Mouse (Mus musculus): ENCODE data around the gene Bid.
A peak's percentile ranks its signal among the peaks of the same experiment; 100 is the strongest.

Gene Bid

DNA sequence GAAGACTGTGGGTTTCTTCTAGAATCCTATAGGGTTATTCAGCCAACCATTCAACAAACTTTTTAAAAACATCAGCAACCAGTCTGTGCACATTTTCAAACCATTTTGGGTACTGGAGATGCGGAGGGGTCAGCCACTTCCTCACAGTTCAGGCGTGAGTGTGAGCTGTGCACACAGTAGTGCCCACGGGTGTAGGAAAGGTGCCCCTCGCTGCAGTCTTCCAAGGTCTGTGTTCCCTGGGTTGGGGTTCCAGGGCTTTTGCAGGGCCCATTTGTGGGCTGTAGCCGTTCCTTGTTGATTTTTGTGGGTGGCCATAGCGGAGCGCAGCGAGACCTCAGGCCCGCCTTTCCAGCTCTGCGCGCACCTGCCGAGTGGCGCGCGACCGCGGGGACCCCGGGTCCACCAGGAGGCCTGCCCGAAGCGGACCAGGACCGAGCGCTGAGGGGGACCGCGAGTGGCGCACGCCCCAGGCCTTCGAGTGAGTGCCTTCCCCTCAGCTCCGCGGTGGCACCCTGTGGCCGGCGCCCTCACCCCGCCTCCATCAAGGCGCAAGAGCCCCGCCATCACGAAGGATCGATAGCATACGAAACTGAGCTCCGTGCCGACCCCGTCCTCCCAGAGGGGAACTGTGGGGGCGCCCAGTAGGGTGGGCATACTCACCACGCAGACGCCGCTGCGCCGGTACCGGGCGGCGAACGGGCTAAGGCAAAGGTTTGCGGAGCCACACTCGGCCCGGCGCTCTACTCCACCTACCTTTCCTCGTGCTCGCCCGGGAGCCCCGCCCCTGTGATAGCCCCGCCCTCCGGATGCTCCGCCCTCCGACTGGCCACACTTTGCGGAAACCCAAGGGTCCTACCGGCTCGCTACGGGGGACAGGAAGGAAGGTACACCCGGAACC is at the start of gene Bid:
Bid (minus strand) TSS at position 780 of the 898 bp plus-strand sequence.
- DNase-seq = peak; percentile 48

DNA sequence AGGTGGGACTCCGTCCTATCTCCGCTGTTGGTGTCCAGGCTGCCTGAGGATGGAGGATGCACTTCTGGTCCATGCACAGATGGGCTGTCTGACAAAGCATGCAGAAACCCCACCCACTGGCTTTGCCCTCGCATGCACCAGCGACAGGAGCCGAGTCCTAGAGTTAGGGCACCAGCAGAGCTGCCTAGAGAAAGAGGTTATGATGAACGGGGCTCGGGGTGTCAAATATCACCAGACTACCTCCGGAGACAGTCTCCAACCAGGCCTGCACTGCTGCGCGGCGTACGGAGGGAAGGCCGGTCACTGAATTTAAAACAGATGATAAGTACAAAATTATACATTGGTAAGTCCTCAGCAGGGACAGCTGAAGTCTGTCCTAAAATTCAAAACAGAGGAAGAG is 49.2 kb upstream of the Bid start:
- DNase-seq = no peak

DNA sequence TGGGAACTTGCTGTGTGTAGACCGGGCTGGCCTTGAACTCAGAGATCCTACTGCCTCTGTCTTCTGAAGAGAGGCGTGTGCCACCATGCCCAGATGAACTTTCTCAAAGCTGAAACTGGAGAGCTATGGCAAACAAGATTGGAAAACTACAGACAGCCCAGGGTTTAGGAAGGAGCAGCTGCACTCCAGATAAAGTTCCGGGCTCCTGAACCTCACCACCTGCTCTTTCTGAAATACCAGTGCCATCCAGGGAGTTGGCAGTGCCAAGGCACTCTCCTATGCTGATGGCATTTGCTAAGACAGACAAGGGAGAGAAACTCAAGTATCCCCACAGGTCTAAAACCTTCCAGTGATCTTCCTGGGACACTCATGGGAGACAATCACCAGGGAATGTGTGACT is 47.5 kb upstream of the Bid start:
- no peak for DNase-seq

DNA sequence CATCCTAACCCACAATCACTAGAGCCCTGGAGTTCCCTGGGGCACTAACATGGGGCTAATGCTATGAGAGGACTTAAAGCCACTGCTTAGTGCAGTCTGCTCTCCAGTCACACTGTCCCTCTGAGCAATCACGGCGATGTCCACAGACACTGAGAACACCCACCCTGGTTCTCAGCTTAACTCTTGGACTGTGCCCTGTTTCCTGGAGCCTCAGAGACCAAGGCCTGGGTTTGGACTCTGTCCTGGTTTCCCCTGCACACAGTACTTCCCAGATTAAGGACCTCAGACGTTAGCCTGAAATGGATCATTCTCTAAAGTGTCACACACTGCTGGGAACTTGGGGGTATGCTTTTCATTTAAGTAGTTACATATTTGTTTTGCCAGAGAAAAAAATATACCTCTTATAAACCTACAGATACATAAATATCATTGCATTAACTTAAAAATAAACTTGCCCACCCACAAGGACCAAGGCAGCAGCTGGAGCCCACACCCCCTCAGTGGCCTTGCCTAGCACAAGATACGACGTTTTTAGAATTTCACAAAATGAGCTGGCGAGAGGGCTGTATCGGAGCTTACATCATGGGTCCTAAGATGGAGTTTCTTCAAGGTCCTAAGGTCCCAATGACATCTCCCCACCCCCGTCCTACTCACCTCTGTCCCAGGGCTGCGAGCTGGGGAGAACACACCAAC is 43.8 kb upstream of the Bid start:
- no peak for DNase-seq

DNA sequence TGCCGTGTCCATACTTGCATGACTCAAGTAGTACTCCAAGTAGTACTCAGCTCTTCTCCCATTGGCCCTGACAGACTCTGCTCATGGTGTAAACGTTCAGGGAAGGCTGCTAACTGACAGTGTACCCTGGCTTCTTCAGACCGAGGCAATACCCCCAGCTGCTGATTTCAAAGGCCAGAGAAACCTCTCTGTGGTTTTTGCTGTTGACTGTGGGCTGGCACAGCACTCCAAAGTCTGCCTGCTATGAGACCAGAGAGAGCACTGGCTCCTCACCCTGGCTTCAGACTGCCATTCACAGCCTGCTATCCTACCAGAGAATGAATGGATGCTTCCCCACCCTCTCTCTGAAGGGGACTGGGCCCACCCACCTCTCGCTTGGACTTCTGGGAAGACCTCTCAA is 40.7 kb upstream of the Bid start:
- DNase-seq = no peak

DNA sequence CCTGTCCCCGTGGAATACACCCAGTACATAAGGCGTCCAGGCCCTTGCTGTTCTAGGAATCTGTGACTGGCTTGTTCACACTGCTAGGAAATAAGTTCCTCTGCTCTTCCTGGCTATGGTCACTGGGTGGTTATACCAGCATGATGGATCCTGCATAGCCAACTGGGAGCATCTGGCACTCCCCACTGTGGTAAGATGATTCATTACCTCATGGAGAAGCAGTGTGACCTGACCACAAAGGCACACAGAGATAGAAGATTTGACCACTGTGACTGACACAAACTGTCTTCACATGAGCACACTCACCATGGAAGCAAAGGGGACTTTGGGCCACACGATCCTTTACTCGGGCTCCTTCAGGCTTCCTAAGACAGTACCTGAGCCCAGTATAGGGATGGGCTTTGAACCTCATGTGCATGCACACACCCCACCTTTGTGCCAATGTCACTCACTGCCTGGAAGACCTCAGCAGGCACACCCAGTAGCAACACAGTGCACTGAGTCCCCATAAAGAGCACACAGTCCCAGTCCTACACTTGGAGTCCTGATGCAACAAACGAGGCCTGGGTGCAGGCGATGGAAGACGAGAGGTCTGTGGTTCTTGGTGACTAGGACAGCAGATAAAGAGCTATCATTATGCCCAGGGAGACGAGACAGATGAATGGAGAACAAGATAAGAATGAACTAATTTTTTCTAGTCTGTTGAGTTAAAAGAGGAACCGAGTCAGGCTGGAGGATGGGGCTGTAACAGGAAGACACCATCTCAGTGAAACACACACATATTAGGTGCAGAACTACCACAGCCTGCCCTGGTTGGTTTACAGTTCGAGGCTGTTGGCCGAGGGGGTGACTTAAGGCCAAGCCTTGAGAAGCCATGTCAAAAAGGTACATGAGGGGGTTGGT is 39.9 kb upstream of the Bid start:
- no peak for DNase-seq

DNA sequence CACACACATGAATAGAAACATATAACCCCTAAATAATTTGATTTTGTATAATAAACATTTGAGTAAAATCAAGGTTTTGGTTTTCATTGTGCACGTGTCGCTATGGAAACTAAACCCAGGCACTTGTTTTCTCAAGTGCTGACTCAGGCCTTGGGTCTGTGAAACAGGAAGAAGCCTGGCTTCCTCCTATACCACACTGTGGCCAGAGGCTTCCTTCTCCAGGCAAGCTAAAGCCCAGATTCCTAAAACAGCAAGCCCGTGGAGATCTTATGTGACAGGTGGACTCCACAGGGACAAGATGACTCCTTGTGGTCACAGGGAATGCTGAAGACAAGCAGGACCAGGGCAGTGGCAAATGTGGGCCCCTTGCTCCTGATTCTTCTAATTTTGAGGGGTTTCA is 38.6 kb upstream of the Bid start:
- DNase-seq = no peak

DNA sequence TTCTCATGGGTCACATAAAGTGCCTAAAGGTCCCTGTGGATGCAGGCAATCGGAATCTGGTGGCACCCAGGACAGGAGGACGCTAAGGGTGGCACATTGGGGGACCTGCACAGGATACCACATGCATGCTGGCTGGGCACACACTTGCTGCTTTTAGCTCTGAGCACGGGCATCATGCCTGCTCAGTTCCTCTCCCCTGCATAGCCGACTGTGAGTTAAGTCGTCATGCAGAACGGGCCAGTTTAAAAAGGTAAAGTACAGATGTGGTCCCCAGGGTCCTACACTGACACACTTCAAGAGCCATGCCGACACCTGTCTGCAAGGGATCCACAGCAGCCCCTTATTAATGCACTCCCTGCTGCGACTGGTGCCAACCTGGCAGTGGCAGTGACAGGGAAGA is 37.6 kb upstream of the Bid start:
- no peak for DNase-seq

DNA sequence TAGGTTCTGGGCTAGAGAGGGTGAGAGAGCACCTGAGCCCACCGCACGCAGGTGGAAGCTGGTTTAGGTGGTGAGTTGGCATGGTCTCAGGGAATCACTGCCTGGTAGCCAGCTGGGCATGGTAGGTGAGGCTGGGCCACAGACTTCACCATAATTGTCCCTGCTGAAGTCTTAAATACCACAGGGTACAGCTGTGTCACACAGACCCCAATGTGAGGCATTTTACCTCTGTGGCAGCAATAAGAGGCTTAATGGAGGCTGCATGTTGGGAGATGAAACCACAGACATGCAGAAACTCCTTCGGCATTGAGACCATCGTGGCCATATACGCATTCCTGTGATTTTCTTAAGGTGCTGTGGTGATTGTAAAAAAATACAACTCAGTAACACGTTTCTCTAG is 35.8 kb upstream of the Bid start:
- no peak for DNase-seq

DNA sequence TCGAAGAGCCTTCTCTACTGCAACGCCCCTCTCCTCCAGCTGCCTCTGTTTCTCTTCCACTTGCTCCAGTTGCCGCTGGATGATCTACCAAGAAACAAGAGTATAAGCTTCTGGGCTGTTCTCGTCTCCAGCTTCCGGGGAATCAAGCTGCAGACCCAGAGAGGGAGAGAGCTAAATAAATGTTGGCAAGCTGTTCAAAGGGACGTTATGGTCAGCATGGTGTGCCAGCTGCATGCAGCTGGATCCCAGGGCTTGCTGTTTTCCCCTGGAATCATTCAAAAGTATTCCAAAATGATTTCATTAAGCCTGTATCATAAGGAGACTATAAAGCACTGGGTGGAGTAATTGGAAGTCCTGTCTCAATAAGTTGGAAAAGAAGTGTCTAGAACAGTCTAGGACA is 34.7 kb upstream of the Bid start:
- no peak for DNase-seq

DNA sequence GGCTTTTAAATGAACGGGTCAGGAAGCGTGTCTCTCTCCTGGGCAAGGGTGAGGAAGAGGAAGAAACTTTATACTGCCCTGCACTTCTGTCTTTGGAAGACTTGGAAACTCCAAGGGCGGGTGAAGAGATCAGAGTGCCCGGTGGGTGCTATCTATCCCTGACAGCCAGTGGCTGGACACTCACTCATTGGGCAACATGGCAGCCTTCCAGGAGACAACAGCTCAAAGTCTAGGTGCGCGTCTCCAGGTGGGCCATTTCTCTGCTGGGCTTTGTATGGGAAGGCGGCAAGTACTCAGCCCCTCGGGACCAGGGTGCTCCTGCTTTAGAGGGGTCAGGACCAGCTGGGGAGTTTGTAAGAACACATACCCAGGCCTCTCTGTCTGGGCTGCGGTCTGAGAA is 28.9 kb upstream of the Bid start:
- no peak for DNase-seq

DNA sequence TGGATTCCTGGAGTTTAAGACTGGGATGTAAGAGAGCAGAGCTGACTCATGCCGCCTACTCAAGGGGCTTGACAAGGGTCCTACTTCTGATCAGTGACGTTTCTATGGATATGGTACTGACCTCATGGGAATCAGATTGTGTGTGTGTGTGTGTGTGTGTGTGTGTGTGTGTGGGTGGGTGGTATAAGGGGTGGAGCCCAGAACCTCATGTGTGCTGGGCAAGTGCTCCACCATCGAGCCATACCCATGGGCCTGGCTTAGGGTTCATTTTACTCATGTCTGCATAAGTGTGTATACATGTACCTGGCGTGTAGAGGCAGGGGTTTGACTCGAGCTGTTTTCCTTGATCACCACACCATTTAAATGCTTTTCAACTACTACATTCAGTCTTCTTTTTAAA is 27.3 kb upstream of the Bid start:
- DNase-seq = no peak

DNA sequence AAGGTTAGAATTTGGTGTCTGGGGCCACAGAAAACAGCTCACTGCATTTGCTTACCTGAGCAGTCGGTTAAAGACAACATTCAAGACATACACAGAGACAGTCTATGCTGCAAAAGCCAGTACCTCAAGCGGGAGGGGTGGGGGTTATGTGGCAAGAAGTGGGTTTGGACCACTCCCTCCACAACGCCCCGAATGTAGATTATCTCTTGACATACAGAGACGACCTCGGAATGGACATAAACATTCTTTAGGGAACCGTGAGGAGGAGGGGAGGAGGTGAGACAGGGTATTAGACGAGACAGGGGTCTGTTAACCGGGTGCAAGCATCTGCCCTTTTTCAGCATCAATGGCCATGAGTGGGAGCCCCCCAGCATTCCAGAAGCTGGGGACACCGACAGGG is 26.9 kb upstream of the Bid start:
- no peak for DNase-seq

DNA sequence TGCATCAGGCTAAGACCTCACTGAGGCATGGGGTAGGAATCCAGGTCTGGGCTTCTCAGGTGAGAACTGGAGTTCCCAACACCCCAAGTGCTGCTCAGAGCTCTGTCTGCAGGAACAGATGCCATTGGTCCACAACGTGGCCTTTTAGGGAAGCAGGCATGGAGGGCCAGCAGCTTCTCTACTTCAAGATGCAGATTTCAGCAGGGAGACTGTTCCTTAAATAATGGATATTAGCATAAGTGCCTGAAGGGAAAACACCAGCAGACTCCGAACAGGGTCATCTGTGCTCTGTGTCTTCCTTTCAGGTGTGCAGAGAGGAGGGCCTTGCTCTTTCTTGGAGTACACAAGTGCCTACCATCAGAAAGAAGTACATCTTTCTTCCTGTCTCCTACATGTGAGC is 26.4 kb upstream of the Bid start:
- no peak for DNase-seq

DNA sequence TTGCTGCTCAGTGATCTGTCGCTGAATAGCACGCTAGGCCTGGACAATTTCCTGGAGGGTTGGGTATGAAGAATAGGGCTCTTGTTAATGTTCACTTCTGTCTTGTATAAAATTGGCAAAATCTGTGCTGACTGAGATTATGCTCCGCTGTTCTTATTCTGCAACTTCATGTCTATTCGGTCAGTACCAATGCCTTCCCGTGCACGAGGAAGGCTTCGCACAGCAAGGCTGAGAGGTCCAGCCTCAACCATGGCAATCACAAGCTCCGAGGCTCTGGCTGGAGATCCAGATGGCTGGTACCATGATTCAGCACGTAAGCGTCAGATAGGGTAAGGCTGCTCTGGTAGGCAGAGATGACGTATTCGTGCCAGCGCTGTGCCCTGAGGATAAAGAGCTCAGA is 24.9 kb upstream of the Bid start:
- DNase-seq = no peak

DNA sequence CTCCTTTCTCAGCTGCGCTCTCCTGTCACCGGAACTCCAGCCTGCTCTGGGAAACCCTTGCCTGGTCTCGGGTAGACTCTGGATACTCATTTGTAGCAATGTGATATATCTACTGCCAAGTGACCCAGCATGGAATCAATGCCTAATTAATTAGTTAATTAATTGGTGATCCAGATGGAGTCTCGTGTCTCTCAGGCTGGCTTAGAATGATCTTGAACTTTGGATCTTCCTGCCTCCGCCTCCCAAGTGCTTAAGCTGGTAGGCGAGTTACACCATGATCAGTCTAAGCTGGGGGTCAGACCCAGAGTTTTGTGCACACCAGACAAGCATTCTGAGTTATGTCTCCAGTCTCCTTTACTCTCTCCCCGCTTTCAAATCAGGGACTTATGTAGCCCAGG is 24.4 kb upstream of the Bid start:
- DNase-seq = no peak

DNA sequence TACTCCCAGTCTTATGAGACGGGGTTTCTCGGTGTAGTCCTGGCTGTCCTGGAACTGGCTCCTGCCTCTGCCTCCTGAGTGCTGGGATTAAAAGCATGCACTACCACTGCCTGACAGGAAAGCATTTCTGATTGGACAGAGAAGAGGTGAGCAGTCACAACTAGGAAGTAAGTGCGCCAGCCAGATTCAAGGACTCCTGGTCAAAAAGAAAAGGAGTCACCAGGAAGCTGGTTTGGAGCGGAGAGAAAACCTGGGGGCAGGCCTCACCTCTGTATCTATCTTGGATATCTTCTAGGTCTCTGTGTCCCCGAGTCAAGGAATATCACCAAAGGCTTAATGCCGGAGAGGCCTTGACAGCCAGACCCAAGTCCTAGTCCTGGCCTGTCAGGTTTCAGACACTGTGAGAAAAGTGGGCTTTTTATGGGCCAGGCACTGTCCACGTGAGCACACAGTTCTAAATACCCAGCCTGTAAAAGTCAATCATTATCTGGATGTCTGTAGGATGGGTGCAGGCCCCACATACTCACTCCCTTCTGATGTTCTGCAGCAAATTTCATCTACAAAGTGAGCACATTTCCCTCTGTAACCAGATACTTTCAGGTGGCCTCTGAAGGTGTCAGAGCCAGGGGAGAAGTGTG is 23.9 kb upstream of the Bid start:
- DNase-seq = no peak

DNA sequence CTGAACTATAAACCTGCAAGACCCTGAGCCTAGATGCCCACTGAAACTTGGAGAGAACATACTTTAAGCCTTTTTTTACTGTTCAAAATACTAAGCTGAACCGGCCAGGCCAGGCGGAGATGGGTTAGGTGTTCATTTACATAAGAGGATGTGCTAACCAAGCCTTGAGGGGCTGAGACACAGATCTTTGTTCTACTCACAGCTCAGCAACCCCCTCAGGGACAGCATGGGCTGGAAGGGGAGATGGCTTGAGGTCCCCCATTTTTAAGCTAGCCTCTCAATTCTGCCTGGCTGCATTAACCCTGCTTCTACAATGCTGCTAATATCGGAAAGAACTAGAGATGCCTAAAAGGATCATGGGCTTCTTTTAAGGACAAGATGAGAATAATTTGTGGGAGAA is 23.1 kb upstream of the Bid start:
- no peak for DNase-seq

DNA sequence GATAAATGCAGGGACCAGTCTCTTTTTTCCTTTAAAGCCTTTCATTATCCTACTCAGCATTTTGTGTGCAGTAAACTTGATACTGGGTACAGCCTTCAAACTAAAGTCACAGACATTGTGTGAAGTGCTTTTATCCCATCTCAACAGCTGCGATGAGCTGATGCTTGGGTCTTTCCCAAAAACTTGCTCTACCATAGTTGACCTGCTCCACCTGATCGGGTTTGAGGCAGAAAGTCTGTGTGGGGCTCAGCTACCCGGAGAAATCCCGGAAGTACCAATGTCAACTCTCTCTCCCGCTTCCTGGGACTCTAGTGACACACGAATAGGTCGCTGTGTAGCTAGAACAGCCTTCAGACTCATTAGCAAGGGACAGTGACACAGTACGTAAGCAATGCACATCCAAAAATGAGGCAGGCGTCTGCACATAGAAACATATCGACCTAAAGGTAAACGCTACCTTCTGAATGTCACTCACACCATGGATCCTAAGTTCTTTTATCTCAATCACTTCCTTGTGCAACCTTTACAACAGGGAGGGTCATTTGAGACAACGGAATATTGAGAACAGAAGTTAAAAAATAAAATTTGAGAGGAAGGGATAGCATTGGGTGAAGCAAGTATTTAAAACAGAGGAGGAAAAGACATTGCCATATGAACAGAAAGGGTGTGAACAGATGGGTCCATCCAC is 22.3 kb upstream of the Bid start:
- no peak for DNase-seq

DNA sequence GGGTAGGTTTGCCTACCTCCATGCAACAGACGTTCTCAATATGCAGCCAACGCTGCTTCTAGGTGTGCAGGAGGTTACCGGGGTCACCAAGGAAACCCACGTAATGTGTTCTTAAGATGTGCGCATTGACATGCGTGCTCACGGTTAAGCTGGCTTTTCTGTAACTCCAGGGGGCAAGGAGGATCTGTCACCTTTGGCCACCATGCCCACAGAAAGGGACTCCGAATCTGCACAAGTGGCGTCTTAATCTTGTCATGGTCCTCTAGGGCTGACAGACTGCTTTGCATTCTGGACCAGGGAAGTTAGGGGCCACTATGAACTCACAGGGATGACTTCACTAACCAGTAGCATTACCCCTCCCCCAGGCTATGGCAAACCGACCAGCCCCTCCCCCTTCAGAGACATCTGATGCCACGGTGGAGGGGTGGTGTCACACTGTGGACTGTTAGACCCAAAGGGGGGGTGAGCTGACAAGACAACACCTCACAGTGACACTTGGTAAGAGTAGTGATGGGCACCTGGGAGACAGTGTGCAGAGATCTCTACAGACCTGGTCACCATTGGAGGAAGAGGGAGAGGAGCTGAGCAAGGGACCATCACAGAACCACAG is 21.5 kb upstream of the Bid start:
- DNase-seq = no peak

DNA sequence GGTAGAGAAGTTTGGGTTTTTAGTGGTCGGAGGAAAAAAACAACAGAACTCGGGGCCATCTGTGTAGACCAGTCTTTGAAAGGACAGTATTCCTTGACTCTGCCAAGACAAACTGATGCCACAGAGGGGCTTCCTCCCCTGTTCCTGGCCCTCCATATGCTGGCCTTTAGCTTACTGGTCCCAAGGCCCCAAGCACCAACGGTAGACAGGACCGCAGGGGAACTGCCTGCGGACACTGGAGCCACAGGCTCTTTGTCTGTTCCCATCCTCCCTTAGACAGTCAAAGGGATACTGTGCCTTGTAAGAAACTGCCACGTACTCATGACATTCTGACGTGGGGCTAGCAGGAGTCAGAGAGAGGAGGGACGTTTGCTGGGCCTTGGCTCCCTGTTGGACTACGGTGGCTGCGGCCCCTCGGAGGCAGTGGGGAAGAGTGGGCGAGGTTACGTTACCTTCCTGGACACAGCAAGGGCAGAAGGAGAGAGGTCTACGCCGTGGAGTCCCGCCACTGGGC is 20.5 kb upstream of the Bid start:
- DNase-seq = no peak

DNA sequence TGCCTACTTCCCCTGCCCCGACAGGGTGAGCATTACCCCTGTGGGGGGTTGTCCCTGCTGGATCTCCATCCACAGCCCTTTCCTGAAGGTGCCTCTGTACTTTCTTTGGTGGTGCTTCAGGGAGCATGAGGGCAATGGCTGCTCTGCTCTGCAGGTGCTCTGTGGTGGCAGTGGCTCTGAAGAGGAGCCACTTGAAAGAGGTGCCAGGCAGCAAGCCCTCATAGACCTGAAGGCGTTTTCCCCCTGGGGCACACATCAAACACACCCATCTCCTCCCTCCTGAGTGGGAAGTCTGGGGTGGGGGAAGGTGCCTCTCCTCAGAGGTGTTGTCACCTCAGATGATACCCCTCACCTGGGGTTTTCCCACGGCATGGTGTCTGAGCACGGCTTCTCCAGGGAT is 17.5 kb upstream of the Bid start:
- DNase-seq = no peak
